Mouse (Mus musculus) limb, embryonic 14.5 days (tissue): ENCODE measurements at regions not wholly inside any gene's neighbourhood (a gene's known extent, or its start where the extent isn't known, plus 50 kb on each side); places are given as distances from the start of the nearest gene placed in this dataset.

Experiments used
- ATAC-seq: fragments of 200-750 bp; cut with Nextera tagmentation; 2 replicates; pipeline ENCODE4 v1.8.0; 2017; ENCODE audit warnings: low read depth, moderate number of reproducible peaks, moderate TSS enrichment; ENCODE audit not compliant: low FRiP score
- DNase-seq: peaks from one replicate; pipeline ENCODE4 v3.0.0-alpha.2; 2015; ENCODE audit warnings: low spot score
- H3K27ac ChIP-seq: fragments of 300-500 bp; sonication (generic); replicated peaks from 2 replicates; pipeline ENCODE4 v1.5.1; 2014; ENCODE audit warnings: low read depth, mild to moderate bottlenecking, low read length, moderate library complexity, mixed read lengths
- H3K27me3 ChIP-seq: fragments of 300-500 bp; sonication (generic); 2 replicates; pipeline ENCODE4 v1.6.1; 2014; ENCODE audit warnings: low read length, mixed read lengths; ENCODE audit not compliant: control insufficient read depth, insufficient read depth
- H3K36me3 ChIP-seq: fragments of 300-500 bp; sonication (generic); 2 replicates; pipeline ENCODE4 v1.6.1; 2014; ENCODE audit warnings: mild to moderate bottlenecking, low read length, moderate library complexity, mixed read lengths; ENCODE audit not compliant: control insufficient read depth, insufficient read depth
- H3K4me1 ChIP-seq: fragments of 300-500 bp; sonication (generic); 2 replicates; pipeline ENCODE4 v1.6.1; 2014; ENCODE audit warnings: antibody characterized with exemption, low read length, mixed read lengths; ENCODE audit not compliant: control insufficient read depth, insufficient read depth
- H3K4me2 ChIP-seq: fragments of 300-500 bp; sonication (generic); replicated peaks from 2 replicates; pipeline ENCODE4 v1.6.1; 2014; ENCODE audit warnings: low read depth, mild to moderate bottlenecking, low read length, moderate library complexity; ENCODE audit not compliant: severe bottlenecking
- H3K4me3 ChIP-seq: fragments of 300-500 bp; sonication (generic); replicated peaks from 2 replicates; pipeline ENCODE4 v1.5.1; 2014; ENCODE audit warnings: low read length
- H3K9ac ChIP-seq: fragments of 300-500 bp; sonication (generic); 2 replicates; pipeline ENCODE4 v1.6.1; 2014; ENCODE audit warnings: mild to moderate bottlenecking, low read depth, low read length, moderate library complexity; ENCODE audit not compliant: severe bottlenecking
- H3K9me3 ChIP-seq: fragments of 300-500 bp; sonication (generic); 2 replicates; pipeline ENCODE4 v1.6.1; 2016; ENCODE audit warnings: low read length; ENCODE audit not compliant: control insufficient read depth
- POLR2A ChIP-seq: fragments of 200-500 bp; IDR thresholded peaks from 2 replicates; pipeline ENCODE4 v1.8.0; 2012; ENCODE audit warnings: inconsistent platforms, mild to moderate bottlenecking, moderate library complexity, borderline replicate concordance; ENCODE audit not compliant: insufficient read depth, insufficient read length; ENCODE audit errors: extremely low read depth
- WGBS: fragments of 180-500 bp; shearing (Covaris S2); extraction: QIAGEN DNeasy Blood & Tissue Kit; methylation state at CpG from one replicate; pipeline ENCODE4 v1.1.7; 2014; 5-methylcytosine and 5-hydroxymethylcytosine counted together

DNA sequence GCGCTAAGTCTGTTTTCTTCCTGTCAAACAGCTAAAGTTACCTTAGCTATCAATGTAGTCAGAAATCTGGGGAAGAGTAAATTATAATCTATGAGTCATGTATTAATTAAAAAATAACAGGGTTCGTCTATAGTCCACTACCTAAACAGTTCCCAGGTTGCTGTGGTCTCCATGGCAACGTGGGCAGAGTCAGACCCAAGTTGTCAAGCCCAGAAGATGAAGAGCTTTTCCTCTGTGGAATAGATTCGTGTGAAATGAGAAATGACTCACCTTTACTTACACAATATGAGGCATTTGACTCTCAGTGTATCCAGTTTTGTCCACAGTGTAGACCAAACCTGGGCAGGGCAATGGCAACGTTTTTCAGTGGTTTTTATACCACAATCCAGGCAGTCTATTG is 149.2 kb downstream of the Tmem17 start:
- ATAC-seq = no peak
- Histone ChIP-seq H3K9ac (no peak overlapping the region), H3K36me3 (no peaks in the 10 kb centered on the region), H3K27me3 (no peaks in the 10 kb centered on the region), H3K4me1 (no peaks in the 10 kb centered on the region), H3K27ac (no peak overlapping the region), H3K4me2 (no peak overlapping the region), H3K4me3 (no peak overlapping the region), H3K9me3 (no peaks in the 10 kb centered on the region)
- no peak for TF ChIP-seq POLR2A
- WGBS = 45% methylated on average over 5 of the region's 5 CpGs
- DNase-seq = no peak

DNA sequence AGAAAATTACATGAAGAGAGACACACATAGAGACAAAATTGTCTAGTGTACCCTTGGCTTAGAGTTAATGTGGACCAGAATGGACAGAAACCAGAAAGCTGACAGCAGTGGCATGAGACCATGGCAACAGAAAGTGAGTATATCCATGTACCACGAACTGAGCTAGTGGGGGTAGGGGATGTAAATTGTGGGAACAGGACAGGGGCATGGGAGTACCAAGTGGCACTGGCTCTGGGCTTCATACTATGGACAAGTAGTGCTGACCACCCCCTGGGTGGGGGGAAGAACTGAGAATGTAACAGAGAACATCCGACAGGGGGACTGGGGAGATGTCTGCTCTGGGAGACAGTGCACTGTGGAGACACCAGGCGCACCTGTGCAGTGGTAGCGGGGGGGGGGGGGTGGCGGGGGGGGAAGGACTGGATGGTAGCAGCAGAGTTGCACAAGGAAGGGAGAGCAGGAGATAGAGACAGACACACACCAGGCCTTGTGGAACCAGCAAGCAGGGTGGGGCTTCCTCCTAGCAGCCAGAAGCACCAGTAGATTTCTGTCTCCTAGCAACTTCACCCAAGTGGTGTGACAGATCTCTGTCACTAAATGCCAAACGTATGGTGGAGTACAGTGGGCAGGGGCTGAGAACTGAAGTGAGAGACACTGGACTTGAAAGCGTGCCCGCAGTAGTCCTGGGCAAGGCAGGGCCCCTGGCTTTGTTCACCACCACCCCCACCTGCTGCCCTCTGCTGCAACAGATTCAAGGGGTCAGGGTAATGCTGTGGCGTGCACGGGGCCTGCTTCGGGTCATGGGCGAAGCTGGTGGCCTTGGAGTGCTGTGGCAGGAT is 150.0 kb downstream of the Tmem17 start:
- H3K9me3 ChIP-seq = no peaks in the 10 kb centered on the region
- no peak for ATAC-seq

DNA sequence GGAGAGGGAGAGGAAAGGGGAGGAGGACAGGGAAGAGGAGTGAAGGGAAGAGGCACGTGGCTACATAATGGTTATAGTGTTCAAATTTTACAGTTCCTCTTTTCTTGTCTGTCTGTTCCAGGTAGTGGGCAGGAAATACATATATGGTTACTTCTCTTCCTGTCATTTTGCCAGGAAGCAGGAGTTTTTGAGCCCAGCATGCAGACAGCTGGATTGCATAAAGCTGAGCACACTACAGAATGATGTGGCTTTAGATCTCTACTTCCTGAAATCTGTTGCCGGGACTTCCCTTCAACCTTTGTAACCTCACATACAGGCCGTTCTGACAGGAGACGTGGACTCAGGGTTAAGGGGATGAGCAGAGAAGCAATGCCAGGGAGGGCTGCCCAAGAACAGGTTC is 154.1 kb downstream of the Tmem17 start:
- Histone ChIP-seq H3K36me3 (no peaks in the 10 kb centered on the region), H3K4me3 (no peak overlapping the region), H3K27ac (no peak overlapping the region), H3K9me3 (no peaks in the 10 kb centered on the region), H3K4me2 (no peak overlapping the region), H3K9ac (no peak overlapping the region), H3K4me1 (no peaks in the 10 kb centered on the region), H3K27me3 (no peaks in the 10 kb centered on the region)
- no peak for TF ChIP-seq POLR2A
- DNase-seq = peak; percentile 12
- 19% methylated on average over 4 of the region's 4 CpGs for WGBS
- ATAC-seq = no peak

More for the DNA sequence above, 150.0 kb downstream of the Tmem17 start:
- H3K4me1 ChIP-seq = no peaks in the 10 kb centered on the region
- no peak overlapping the region for H3K4me3 ChIP-seq
- no peak overlapping the region for H3K4me2 ChIP-seq
- 50% methylated on average over 10 of the region's 12 CpGs for WGBS
- H3K36me3 ChIP-seq = no peaks in the 10 kb centered on the region
- no peak overlapping the region for H3K27ac ChIP-seq
- no peak for DNase-seq
- no peak for TF ChIP-seq POLR2A
- no peak overlapping the region for H3K9ac ChIP-seq
- H3K27me3 ChIP-seq = no peaks in the 10 kb centered on the region

DNA sequence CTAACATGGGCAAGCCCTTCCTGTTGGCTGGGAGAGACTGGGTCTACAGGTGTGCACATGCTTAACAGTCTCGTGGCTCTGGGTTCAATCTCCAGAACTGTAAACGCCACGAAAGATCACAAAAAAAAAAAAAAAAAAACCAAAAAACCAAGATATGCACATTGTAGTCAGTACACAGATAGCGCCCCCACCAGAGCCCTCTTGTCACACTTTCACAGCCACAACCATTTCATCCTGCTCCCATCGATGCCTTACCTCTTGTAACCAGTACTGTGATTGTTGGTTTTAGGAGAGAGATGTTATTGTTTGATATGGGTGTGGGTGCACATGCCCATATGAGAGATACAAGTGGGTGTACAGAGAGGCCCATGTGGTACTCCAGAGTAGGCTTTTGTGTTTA is 154.5 kb downstream of the Tmem17 start:
- H3K4me1 ChIP-seq = no peaks in the 10 kb centered on the region
- H3K36me3 ChIP-seq = no peaks in the 10 kb centered on the region
- H3K27me3 ChIP-seq = no peaks in the 10 kb centered on the region
- no peak overlapping the region for H3K4me2 ChIP-seq
- TF ChIP-seq POLR2A = no peak
- no peak overlapping the region for H3K27ac ChIP-seq
- H3K9ac ChIP-seq = no peak overlapping the region
- ATAC-seq (no peak), DNase-seq (no peak)
- 86% methylated on average over 5 of the region's 5 CpGs for WGBS
- H3K4me3 ChIP-seq = no peak overlapping the region
- no peaks in the 10 kb centered on the region for H3K9me3 ChIP-seq

DNA sequence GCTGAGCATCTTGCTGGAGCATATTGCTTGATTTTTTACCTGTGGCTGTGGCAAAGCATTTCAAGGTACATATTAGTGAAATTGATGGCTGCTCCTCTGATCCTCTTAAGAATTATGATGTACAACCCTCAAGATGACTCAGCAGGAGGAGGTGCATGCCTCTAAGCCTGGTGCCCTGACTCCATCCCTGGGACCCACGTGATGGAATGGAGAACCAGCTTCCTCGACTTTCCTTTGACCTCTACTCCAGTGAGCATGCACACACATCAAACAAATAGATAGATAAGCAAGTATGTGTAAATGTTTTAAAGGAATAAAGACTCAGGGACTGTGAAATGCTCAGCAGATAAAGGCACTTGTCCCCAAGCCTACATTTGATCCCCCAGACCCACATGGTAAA is 156.3 kb downstream of the Tmem17 start:
- H3K36me3 ChIP-seq = no peaks in the 10 kb centered on the region
- no peak for ATAC-seq
- no peaks in the 10 kb centered on the region for H3K9me3 ChIP-seq
- DNase-seq = no peak
- no peak overlapping the region for H3K4me3 ChIP-seq
- WGBS = 70% methylated on average over 2 of the region's 2 CpGs
- 0 out of 2 replicates have a peak, but pooled peaks cover 4% of the 10 kb centered on the region for H3K4me1 ChIP-seq
- no peaks in the 10 kb centered on the region for H3K27me3 ChIP-seq
- H3K4me2 ChIP-seq = no peak overlapping the region
- H3K27ac ChIP-seq = no peak overlapping the region
- TF ChIP-seq POLR2A = no peak
- H3K9ac ChIP-seq = no peak overlapping the region

DNA sequence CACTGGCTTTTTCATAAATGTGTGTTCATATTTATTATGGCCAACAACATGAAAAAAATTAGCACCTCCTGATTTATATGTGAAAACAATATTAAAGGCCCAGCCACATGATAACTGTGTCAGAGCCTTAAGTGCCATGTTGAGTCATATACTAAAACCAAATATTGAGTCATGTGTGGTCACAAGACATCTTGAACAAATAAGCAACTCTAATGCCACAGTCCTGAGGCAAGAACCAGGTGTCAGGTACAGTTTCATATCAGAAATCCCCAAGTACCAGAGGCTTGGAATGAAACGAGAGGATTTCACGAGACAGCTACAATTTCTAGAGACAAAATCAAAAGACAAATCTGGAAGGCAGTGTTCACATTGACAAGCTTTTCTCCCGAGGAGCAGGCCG is 157.4 kb downstream of the Tmem17 start:
- Histone ChIP-seq H3K9ac (no peak overlapping the region), H3K4me1 (0 out of 2 replicates have a peak, but pooled peaks cover 4% of the 10 kb centered on the region), H3K4me2 (no peak overlapping the region), H3K36me3 (no peaks in the 10 kb centered on the region), H3K4me3 (no peak overlapping the region), H3K9me3 (no peaks in the 10 kb centered on the region), H3K27ac (no peak overlapping the region), H3K27me3 (no peaks in the 10 kb centered on the region)
- ATAC-seq (no peak), DNase-seq (no peak)
- no peak for TF ChIP-seq POLR2A
- WGBS = 55% methylated on average over 4 of the region's 4 CpGs
